Mouse (Mus musculus) sigmoid colon, adult 10 weeks (tissue): ENCODE data around the gene Il2rb. TPM values are rescaled to one million over a fixed set of nuclear protein-coding genes. Genes with fewer than 3 reads are reported as not detected.

ENCODE experiments used
- polyA plus RNA-seq: library from polyadenylated mRNA; stranded (reverse); fragments of 350-450 nt; fragmentation: Illumina TruSeq; extraction: RNeasy Lipid Tissue Mini Kit (QIAGEN cat#74804); gene quantifications from one replicate; pipeline ENCODE4 v1.2.3, GENCODE M21; 2014; ENCODE audit warnings: low read depth, low replicate concordance

Il2rb gene
- 0.44 TPM for polyA plus RNA-seq

GRCm38 (mm10) chr15:78494968-78495406, at the start of gene Il2rb:
Gene Il2rb (minus strand): TSS chr15:78495271.

GRCm38 (mm10) chr15:78544561-78545001, 49.5 kb upstream of the Il2rb start, which contains the start of gene Sstr3:
Gene Sstr3 (minus strand): TSS chr15:78544685.

GRCm38 (mm10) chr15:78530671-78531450, 35.8 kb upstream of the Il2rb start, which contains the start of gene C1qtnf6:
Gene C1qtnf6 (minus strand): TSS chr15:78531416.

GRCm38 (mm10) chr15:78468379-78468937, 26.6 kb downstream of the Il2rb start, which contains the start of gene Tmprss6:
Gene Tmprss6 (minus strand): TSS chr15:78468634.

Other genes starting within 250 kb of the Il2rb start
- gene Csf2rb2, start 189.6 kb downstream of the Il2rb start, polyA plus RNA-seq = 1.7 TPM
- 2.7 TPM for gene Csf2rb, start 169.5 kb downstream of the Il2rb start, polyA plus RNA-seq
- gene Tex33, start 99.4 kb downstream of the Il2rb start, polyA plus RNA-seq = not detected
- 8.8 TPM for gene Tst, start 89.4 kb downstream of the Il2rb start, polyA plus RNA-seq
- 4.1 TPM for gene Mpst, start 88.9 kb downstream of the Il2rb start, polyA plus RNA-seq
- 5.5 TPM for gene Kctd17, start 66.7 kb downstream of the Il2rb start, polyA plus RNA-seq
- gene Tmprss6, start 26.6 kb downstream of the Il2rb start, polyA plus RNA-seq = not detected
- 15.3 TPM for gene C1qtnf6, start 36.1 kb upstream of the Il2rb start, polyA plus RNA-seq
- 0.16 TPM for gene Sstr3, start 49.4 kb upstream of the Il2rb start, polyA plus RNA-seq
- 1.6 TPM for gene Rac2, start 77.5 kb upstream of the Il2rb start, polyA plus RNA-seq
- gene Cyth4, start 101.8 kb upstream of the Il2rb start, polyA plus RNA-seq = 2.1 TPM
- 0.13 TPM for gene Elfn2, start 223.5 kb upstream of the Il2rb start, polyA plus RNA-seq